Mouse (Mus musculus) cerebellum, adult 2 months (tissue): ENCODE results near the gene Amfr.

Experiments
- CTCF ChIP-seq: fragments of 200-500 bp; IDR thresholded peaks from 2 replicates; pipeline ENCODE4 v1.5.1; 2011; ENCODE audit warnings: low read depth, mild to moderate bottlenecking, control low read depth, low read length, moderate library complexity, borderline replicate concordance; ENCODE audit not compliant: insufficient read depth
- POLR2A ChIP-seq: fragments of 200-500 bp; IDR thresholded peaks from 2 replicates; pipeline ENCODE4 v1.6.1; 2011; ENCODE audit warnings: low read length, control low read depth, borderline replicate concordance; ENCODE audit not compliant: insufficient read depth

- TF ChIP-seq CTCF (no peak), POLR2A (no peak)
Observed at GRCm38 (mm10) chr8:93933288-93933687, 79.4 kb downstream of the Amfr start.
